Mouse (Mus musculus) lung, postnatal 0 days (tissue): Measurements from ENCODE around the gene Cfap157. TPM values are rescaled to one million over a fixed set of nuclear protein-coding genes. Genes with fewer than 3 reads are reported as not detected.

Experiments
- ATAC-seq: fragments of 200-750 bp; cut with Nextera tagmentation; 2 replicates; pipeline ENCODE4 v1.8.0; 2017; ENCODE audit warnings: moderate library complexity
- DNase-seq: peaks from one replicate; pipeline ENCODE4 v3.0.0-alpha.2; 2016; ENCODE audit warnings: low spot score
- H3K27ac ChIP-seq: fragments of 300-500 bp; sonication (generic); 2 replicates; pipeline ENCODE4 v1.5.1; 2014; ENCODE audit warnings: antibody characterized with exemption, mild to moderate bottlenecking, low read length, mixed read lengths
- H3K27me3 ChIP-seq: fragments of 300-500 bp; sonication (generic); replicated peaks from 2 replicates; pipeline ENCODE4 v1.6.1; 2014; ENCODE audit warnings: low read length, mixed read lengths; ENCODE audit not compliant: insufficient read depth
- H3K36me3 ChIP-seq: fragments of 300-500 bp; sonication (generic); 2 replicates; pipeline ENCODE4 v1.6.1; 2014; ENCODE audit warnings: low read length, mixed read lengths; ENCODE audit not compliant: insufficient read depth
- H3K4me1 ChIP-seq: fragments of 300-500 bp; sonication (generic); 2 replicates; pipeline ENCODE4 v1.6.1; 2014; ENCODE audit warnings: antibody characterized with exemption, low read depth, low read length, mixed read lengths; ENCODE audit not compliant: insufficient read depth
- H3K4me2 ChIP-seq: fragments of 300-500 bp; sonication (generic); replicated peaks from 2 replicates; pipeline ENCODE4 v1.6.1; 2014; ENCODE audit warnings: low read depth, mild to moderate bottlenecking, low read length, moderate library complexity, mixed read lengths
- H3K4me3 ChIP-seq: fragments of 300-500 bp; sonication (generic); 2 replicates; pipeline ENCODE4 v1.5.1; 2014; ENCODE audit warnings: low read depth, low read length
- H3K9ac ChIP-seq: fragments of 300-500 bp; sonication (generic); replicated peaks from 2 replicates; pipeline ENCODE4 v1.6.1; 2014; ENCODE audit warnings: low read depth, mild to moderate bottlenecking
- H3K9me3 ChIP-seq: fragments of 300-500 bp; sonication (generic); 2 replicates; pipeline ENCODE4 v1.6.1; 2016; ENCODE audit warnings: low read length, mixed read lengths
- CTCF ChIP-seq: IDR thresholded peaks from 2 replicates; pipeline ENCODE4 v1.5.1; 2016; ENCODE audit warnings: antibody characterized with exemption, mild to moderate bottlenecking
- EP300 ChIP-seq: IDR thresholded peaks from 2 replicates; pipeline ENCODE4 v1.6.1; 2016; ENCODE audit warnings: antibody characterized with exemption, mild to moderate bottlenecking, control low read depth
- WGBS: fragments of 180-500 bp; shearing (Covaris S2); extraction: QIAGEN DNeasy Blood & Tissue Kit; methylation state at CpG from one replicate; pipeline ENCODE4 v1.1.7; 2014; 5-methylcytosine and 5-hydroxymethylcytosine counted together
- polyA plus RNA-seq: library from polyadenylated mRNA; unstranded; fragments of >200 nt; fragmentation: Nextera tagmentation; extraction: Ambion mirVana; gene quantifications from 2 replicates; pipeline ENCODE4 v1.2.1, GENCODE M21; 2015

The Cfap157 gene
- polyA plus RNA-seq, 1 experiment from 2014 or later = 2.2 TPM

- no peak overlapping the region for H3K4me3 ChIP-seq
- no peak overlapping the region for H3K9ac ChIP-seq
- H3K27me3 ChIP-seq = no peaks in the 10 kb centered on the region
- TF ChIP-seq CTCF (no peak), EP300 (no peak)
- no peaks in the 10 kb centered on the region for H3K36me3 ChIP-seq
- WGBS = 40% methylated on average over 2 of the region's 2 CpGs
- ATAC-seq (no peak), DNase-seq (no peak)
- no peak overlapping the region for H3K4me2 ChIP-seq
- H3K27ac ChIP-seq = no peak overlapping the region
- no peaks in the 10 kb centered on the region for H3K9me3 ChIP-seq
- no peaks in the 10 kb centered on the region for H3K4me1 ChIP-seq
Observed at GRCm38 (mm10) chr2:32788581-32788980, 4.4 kb upstream of the Cfap157 start.

GRCm38 (mm10) chr2:32787176-32787575 lies 2.9 kb upstream of the Cfap157 start:
- ATAC-seq = no peak
- Histone ChIP-seq H3K4me1 (no peaks in the 10 kb centered on the region), H3K4me2 (no peak overlapping the region), H3K27ac (no peak overlapping the region), H3K27me3 (no peaks in the 10 kb centered on the region), H3K9me3 (no peaks in the 10 kb centered on the region), H3K4me3 (no peak overlapping the region), H3K36me3 (no peaks in the 10 kb centered on the region), H3K9ac (no peak overlapping the region)
- 66% methylated on average over 6 of the region's 6 CpGs for WGBS
- peak; percentile 60 for DNase-seq
- no peak for TF ChIP-seq EP300
- TF ChIP-seq CTCF = peak; percentile 69

GRCm38 (mm10) chr2:32781710-32782109 lies 2.5 kb downstream of the Cfap157 start:
- DNase-seq (no peak), ATAC-seq (no peak)
- Histone ChIP-seq H3K4me1 (no peaks in the 10 kb centered on the region), H3K4me3 (no peak overlapping the region), H3K4me2 (no peak overlapping the region), H3K36me3 (no peaks in the 10 kb centered on the region), H3K27ac (no peak overlapping the region), H3K9ac (no peak overlapping the region), H3K27me3 (no peaks in the 10 kb centered on the region), H3K9me3 (no peaks in the 10 kb centered on the region)
- WGBS = 74% methylated on average over 6 of the region's 6 CpGs
- TF ChIP-seq CTCF = no peak
- no peak for TF ChIP-seq EP300

GRCm38 (mm10) chr2:32779714-32780113 lies 4.5 kb downstream of the Cfap157 start:
- H3K9ac ChIP-seq = no peak overlapping the region
- WGBS = 81% methylated on average over 6 of the region's 6 CpGs
- no peak for DNase-seq

GRCm38 (mm10) chr2:32779131-32779530 lies 5.1 kb downstream of the Cfap157 start:
- DNase-seq = peak; percentile 80
- TF ChIP-seq EP300 (no peak), CTCF (peak; percentile 95)
- WGBS = 6% methylated on average over 8 of the region's 8 CpGs
- Histone ChIP-seq H3K36me3 (no peaks in the 10 kb centered on the region), H3K9me3 (no peaks in the 10 kb centered on the region), H3K9ac (no peak overlapping the region), H3K4me2 (no peak overlapping the region), H3K4me1 (peaks cover 6% of the 10 kb centered on the region; the same call in 1 of the 2 replicates), H3K27me3 (no peaks in the 10 kb centered on the region), H3K27ac (no peak overlapping the region), H3K4me3 (no peak overlapping the region)
- no peak for ATAC-seq

More at GRCm38 (mm10) chr2:32779714-32780113, 4.5 kb downstream of the Cfap157 start:
- Histone ChIP-seq H3K4me2 (no peak overlapping the region), H3K9me3 (no peaks in the 10 kb centered on the region), H3K27me3 (no peaks in the 10 kb centered on the region), H3K4me3 (no peak overlapping the region), H3K36me3 (no peaks in the 10 kb centered on the region), H3K4me1 (peaks cover 6% of the 10 kb centered on the region; the same call in 1 of the 2 replicates), H3K27ac (no peak overlapping the region)
- TF ChIP-seq CTCF (no peak), EP300 (no peak)
- no peak for ATAC-seq

GRCm38 (mm10) chr2:32778081-32778480 lies 6.1 kb downstream of the Cfap157 start:
- H3K9ac ChIP-seq = no peak overlapping the region
- peaks cover 6% of the 10 kb centered on the region; the same call in 1 of the 2 replicates for H3K4me1 ChIP-seq
- H3K27ac ChIP-seq = no peak overlapping the region
- DNase-seq (no peak), ATAC-seq (no peak)
- 86% methylated on average over 6 of the region's 6 CpGs for WGBS
- no peaks in the 10 kb centered on the region for H3K9me3 ChIP-seq
- no peak overlapping the region for H3K4me2 ChIP-seq
- no peaks in the 10 kb centered on the region for H3K36me3 ChIP-seq
- no peak overlapping the region for H3K4me3 ChIP-seq
- TF ChIP-seq EP300 (no peak), CTCF (no peak)
- no peaks in the 10 kb centered on the region for H3K27me3 ChIP-seq

GRCm38 (mm10) chr2:32776192-32776591 lies 8.0 kb downstream of the Cfap157 start:
- Histone ChIP-seq H3K4me3 (peak overlapping the region; percentile 49), H3K27ac (no peak overlapping the region), H3K36me3 (no peaks in the 10 kb centered on the region), H3K9me3 (no peaks in the 10 kb centered on the region), H3K4me2 (peak overlapping the region; percentile 65), H3K4me1 (peaks cover 6% of the 10 kb centered on the region; the same call in 1 of the 2 replicates), H3K9ac (0 out of 2 replicates have a peak overlapping the region, but pooled peaks have one; percentile 16), H3K27me3 (no peaks in the 10 kb centered on the region)
- ATAC-seq (no peak), DNase-seq (no peak)
- TF ChIP-seq CTCF (no peak), EP300 (no peak)
- WGBS = 23% methylated on average over 22 of the region's 22 CpGs
